Mouse (Mus musculus): ENCODE results near the gene Ehd4. TPM values are rescaled to one million over a fixed set of nuclear protein-coding genes. Genes with fewer than 3 reads are reported as not detected.
A peak's percentile ranks its signal among the peaks of the same experiment; 100 is the strongest.

Gene Ehd4
- polyA plus RNA-seq, 1 experiment from 2014 or later, result 336 TPM

DNA sequence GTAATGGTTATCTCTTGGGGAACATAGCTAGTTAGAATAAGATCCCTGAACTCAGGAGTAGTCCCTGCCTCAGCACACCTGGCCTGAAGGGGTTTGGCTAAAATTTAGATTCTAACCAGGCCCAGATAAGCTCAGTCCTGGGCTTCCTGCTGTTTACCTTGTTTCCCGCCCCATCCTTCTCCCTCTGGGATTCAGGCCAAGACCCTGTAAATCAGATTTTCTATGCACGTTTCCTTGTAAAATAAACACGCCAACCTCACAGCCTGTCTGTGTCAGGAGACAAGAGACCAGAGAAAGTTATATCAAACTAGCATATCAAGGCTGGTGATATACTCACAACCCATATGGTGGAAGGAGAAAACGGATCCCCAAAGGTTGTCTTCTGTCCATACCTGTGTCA lies 42.8 kb downstream of the Ehd4 start:
- Histone ChIP-seq H3K4me3 (ENCODE audit: inconsistent target) (no peak overlapping the region), H3K36me3 (ENCODE audit: inconsistent target) (peaks cover 51% of the 10 kb centered on the region), H3K27ac (peak overlapping the region; percentile 52), H3K79me2 (ENCODE audit: inconsistent target) (peaks cover 100% of the 10 kb centered on the region)
- WGBS (ENCODE audit: missing documents), result 92% methylated on average over 4 of the region's 4 CpGs

DNA sequence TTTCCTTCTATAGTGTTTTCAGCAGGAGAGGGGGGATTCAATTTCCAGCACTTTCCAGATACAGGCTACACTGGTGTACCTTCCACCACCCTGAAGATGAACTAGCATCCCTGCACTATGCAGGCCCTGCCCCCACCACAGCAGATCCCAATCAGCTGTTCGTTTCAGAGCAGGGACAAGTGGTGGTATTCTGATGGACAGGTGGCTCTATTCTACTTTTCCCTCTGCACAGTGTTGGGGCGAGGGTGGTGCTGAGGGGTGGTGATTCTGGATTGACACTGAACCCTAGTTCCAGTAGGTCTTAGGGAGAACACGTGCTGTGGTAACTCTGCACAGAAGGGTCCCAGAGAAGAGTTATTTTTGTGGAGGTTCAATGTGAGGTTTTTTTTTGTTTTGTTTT lies 43.2 kb downstream of the Ehd4 start:
- peak overlapping the region; percentile 52 for H3K27ac ChIP-seq
- WGBS (ENCODE audit: missing documents), result 91% methylated on average over 3 of the region's 3 CpGs
- H3K79me2 ChIP-seq (ENCODE audit: inconsistent target), result peaks cover 100% of the 10 kb centered on the region
- no peak overlapping the region for H3K4me3 ChIP-seq (ENCODE audit: inconsistent target)
- peaks cover 51% of the 10 kb centered on the region for H3K36me3 ChIP-seq (ENCODE audit: inconsistent target)

- H3K4me3 ChIP-seq (ENCODE audit: inconsistent target), result no peak overlapping the region
- peaks cover 44% of the 10 kb centered on the region for H3K36me3 ChIP-seq (ENCODE audit: inconsistent target)
- peaks cover 100% of the 10 kb centered on the region for H3K79me2 ChIP-seq (ENCODE audit: inconsistent target)
- 88% methylated on average over 4 of the region's 4 CpGs for WGBS (ENCODE audit: missing documents)
- no peak overlapping the region for H3K27ac ChIP-seq
Observed at GRCm38 (mm10) chr2:120108077-120108476, 46.3 kb downstream of the Ehd4 start.

DNA sequence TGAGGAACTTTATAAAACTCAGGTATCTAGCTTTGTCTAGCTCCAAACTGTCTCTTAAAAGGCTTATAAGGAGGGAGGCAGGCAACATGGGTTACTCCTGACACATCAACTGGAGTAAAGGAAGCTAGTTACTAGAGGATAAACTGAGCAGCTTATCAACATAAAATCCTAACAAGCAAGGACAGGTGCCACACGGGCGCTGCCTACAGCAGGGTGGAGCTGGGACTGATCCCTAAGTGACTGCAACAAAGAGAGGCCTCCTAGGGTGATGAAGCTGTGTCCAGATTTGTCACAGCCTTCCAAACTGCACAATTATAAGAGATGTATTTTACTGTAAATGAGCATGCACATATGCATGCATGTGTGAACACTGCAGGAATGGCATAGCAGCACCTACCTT lies 47.0 kb downstream of the Ehd4 start:
- Histone ChIP-seq H3K4me3 (ENCODE audit: inconsistent target) (no peak overlapping the region), H3K27ac (no peak overlapping the region), H3K79me2 (ENCODE audit: inconsistent target) (peaks cover 100% of the 10 kb centered on the region), H3K36me3 (ENCODE audit: inconsistent target) (peaks cover 51% of the 10 kb centered on the region)
- WGBS (ENCODE audit: missing documents), result 93% methylated on average over 2 of the region's 2 CpGs

GRCm38 (mm10) chr2:120106397-120106973 lies 47.9 kb downstream of the Ehd4 start:
- WGBS (ENCODE audit: missing documents), result 92% methylated on average over 8 of the region's 8 CpGs
- peaks cover 100% of the 10 kb centered on the region for H3K79me2 ChIP-seq (ENCODE audit: inconsistent target)
- peaks cover 60% of the 10 kb centered on the region for H3K36me3 ChIP-seq (ENCODE audit: inconsistent target)
- H3K4me3 ChIP-seq (ENCODE audit: inconsistent target), result no peak overlapping the region
- H3K27ac ChIP-seq, result no peak overlapping the region

DNA sequence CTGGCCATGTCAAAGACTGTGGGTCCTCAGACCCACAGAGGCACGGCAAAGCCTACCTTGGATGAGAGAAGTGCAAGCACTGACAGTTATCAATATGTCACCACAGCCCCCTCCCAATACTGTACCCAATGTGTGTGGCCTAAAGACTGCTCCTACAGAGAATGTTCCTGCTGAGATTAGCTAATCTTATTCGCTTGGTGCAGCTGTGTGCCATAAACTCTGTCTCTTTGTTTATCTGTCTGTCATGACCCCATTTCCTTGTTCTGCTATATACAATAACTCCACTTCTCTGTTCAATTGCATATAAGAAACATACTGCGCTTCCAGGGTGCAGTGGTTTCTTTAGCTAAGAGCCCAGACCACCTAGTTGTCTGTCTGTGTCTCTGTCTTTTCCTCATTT lies 48.5 kb downstream of the Ehd4 start:
- 100% methylated on average over 3 of the region's 3 CpGs for WGBS (ENCODE audit: missing documents)
- peaks cover 65% of the 10 kb centered on the region for H3K36me3 ChIP-seq (ENCODE audit: inconsistent target)

GRCm38 (mm10) chr2:120102881-120103280 lies 51.5 kb downstream of the Ehd4 start:
- 91% methylated on average over 6 of the region's 6 CpGs for WGBS (ENCODE audit: missing documents)
- Histone ChIP-seq H3K36me3 (ENCODE audit: inconsistent target) (peaks cover 56% of the 10 kb centered on the region; the same call in 1 of the 2 replicates), H3K79me2 (ENCODE audit: inconsistent target) (peaks cover 85% of the 10 kb centered on the region), H3K4me3 (ENCODE audit: inconsistent target) (no peak overlapping the region), H3K27ac (no peak overlapping the region)

More for the DNA sequence above, 48.5 kb downstream of the Ehd4 start:
- no peak overlapping the region for H3K4me3 ChIP-seq (ENCODE audit: inconsistent target)
- peaks cover 98% of the 10 kb centered on the region for H3K79me2 ChIP-seq (ENCODE audit: inconsistent target)
- no peak overlapping the region for H3K27ac ChIP-seq

DNA sequence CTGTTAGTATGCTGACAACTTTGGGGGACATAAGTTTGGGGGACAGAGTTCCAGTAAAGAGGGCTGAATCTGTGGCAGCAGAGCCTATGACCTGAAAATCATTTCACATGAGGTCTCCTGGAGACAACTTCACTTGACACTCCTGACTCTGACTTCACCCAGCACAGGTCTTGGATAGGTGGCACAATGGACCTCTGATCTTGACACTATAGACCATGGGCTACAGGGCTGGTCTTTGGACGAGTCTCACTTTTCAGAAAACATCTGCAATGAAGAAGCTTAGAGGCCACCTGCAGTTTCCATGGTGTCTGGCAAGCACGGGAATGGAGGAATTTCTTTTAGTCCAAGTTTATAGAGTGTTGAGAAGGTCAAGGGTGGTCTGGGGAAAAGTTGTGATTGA lies 52.0 kb downstream of the Ehd4 start:
- no peak overlapping the region for H3K4me3 ChIP-seq (ENCODE audit: inconsistent target)
- peaks cover 85% of the 10 kb centered on the region for H3K79me2 ChIP-seq (ENCODE audit: inconsistent target)
- peaks cover 60% of the 10 kb centered on the region for H3K36me3 ChIP-seq (ENCODE audit: inconsistent target)
- 89% methylated on average over 2 of the region's 2 CpGs for WGBS (ENCODE audit: missing documents)
- peak overlapping the region; percentile 85 for H3K27ac ChIP-seq

GRCm38 (mm10) chr2:120101961-120102360 lies 52.4 kb downstream of the Ehd4 start:
- peaks cover 65% of the 10 kb centered on the region for H3K36me3 ChIP-seq (ENCODE audit: inconsistent target)
- peak overlapping the region; percentile 85 for H3K27ac ChIP-seq
- WGBS (ENCODE audit: missing documents), result 95% methylated on average over 11 of the region's 11 CpGs

DNA sequence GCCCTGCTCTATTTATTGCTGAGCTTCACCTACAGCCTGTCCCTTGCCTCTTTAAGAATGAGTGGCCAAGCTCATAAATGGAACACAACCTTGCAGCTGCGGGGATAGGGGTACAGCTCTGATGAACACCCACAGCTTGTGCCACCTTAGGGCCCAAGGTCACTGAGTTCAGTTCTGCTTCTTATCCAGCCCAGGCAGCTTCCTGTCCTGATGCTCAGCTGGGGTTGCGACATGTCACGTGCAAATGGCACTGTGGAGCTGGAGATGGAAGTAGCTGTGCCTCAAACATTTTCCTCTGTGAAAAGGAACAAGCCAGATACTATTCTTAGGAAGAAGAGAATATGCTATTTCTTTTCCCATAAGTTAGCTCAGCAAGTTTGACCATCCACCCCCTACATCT lies 54.5 kb downstream of the Ehd4 start:
- H3K27ac ChIP-seq, result peak overlapping the region; percentile 85
- peaks cover 64% of the 10 kb centered on the region for H3K36me3 ChIP-seq (ENCODE audit: inconsistent target)
- WGBS (ENCODE audit: missing documents), result 0% methylated on average over 3 of the region's 3 CpGs
- H3K79me2 ChIP-seq (ENCODE audit: inconsistent target), result peaks cover 84% of the 10 kb centered on the region
- no peak overlapping the region for H3K4me3 ChIP-seq (ENCODE audit: inconsistent target)

More at GRCm38 (mm10) chr2:120101961-120102360, 52.4 kb downstream of the Ehd4 start:
- Histone ChIP-seq H3K79me2 (ENCODE audit: inconsistent target) (peaks cover 85% of the 10 kb centered on the region), H3K4me3 (ENCODE audit: inconsistent target) (no peak overlapping the region)

DNA sequence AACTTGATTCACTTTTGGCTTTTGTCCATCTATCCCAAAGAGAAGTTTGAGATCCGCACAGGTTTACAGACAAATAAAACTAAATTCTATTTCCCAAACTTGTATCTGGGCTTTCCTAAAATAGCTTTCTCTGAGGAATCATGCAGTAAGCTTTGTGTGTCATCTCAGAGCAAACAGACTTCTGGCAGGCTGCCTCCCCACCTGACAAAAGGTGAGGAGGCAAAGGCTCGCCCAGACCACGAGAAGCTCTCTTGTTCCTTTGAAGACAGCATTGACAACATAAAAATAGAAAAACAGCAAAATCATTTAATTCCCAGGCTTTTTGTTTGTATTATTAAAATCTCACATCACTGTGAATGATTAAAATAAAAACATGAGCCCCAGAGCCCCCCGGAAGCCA lies 55.1 kb downstream of the Ehd4 start:
- no peak overlapping the region for H3K4me3 ChIP-seq (ENCODE audit: inconsistent target)
- WGBS (ENCODE audit: missing documents), result 94% methylated on average over 4 of the region's 4 CpGs
- peaks cover 82% of the 10 kb centered on the region for H3K79me2 ChIP-seq (ENCODE audit: inconsistent target)
- peak overlapping the region; percentile 85 for H3K27ac ChIP-seq
- peaks cover 60% of the 10 kb centered on the region for H3K36me3 ChIP-seq (ENCODE audit: inconsistent target)

DNA sequence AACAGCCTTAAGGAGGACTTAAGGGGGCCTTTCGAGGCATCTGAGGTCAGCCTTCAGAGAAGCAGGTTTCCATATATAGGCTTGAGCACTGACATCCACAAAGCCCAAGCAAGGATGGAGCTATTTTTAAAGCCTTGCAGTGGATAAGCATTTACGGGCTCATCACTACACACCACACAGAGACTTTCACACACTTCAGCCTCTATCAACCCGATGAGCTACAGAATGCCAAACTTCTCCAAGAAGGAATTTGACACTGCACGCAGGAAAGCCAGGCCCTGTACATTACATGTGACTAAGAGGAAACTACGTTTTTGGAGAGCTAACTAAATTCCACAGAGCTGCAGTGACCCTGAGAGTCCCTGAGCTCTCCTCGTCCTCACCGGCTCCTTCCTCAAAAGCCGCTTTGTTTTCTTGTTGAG lies 55.6 kb downstream of the Ehd4 start:
- WGBS (ENCODE audit: missing documents), result 66% methylated on average over 8 of the region's 8 CpGs
- Histone ChIP-seq H3K4me3 (ENCODE audit: inconsistent target) (no peak overlapping the region), H3K36me3 (ENCODE audit: inconsistent target) (peaks cover 61% of the 10 kb centered on the region), H3K27ac (peak overlapping the region; percentile 85), H3K79me2 (ENCODE audit: inconsistent target) (peaks cover 82% of the 10 kb centered on the region)

DNA sequence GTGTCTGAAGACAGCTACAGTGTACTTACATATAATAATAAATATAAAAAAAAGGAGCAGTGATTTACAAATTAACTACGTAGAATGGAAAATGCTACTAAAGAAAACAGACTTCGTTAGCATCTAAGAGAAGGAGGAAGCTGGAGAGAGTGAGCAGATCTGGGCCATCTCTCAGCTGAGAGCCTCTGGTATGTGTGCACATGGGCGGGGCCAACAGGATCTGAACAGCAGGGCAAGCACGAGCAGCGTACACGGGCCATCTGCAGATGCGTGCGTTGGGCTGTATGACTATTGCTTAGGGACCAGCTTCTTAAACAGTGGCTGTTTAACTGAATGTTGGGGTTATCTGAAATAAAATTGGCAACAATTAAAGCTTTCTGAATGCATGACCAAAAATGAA lies 56.5 kb downstream of the Ehd4 start:
- peak overlapping the region; percentile 85 for H3K27ac ChIP-seq
- no peak overlapping the region for H3K4me3 ChIP-seq (ENCODE audit: inconsistent target)
- H3K79me2 ChIP-seq (ENCODE audit: inconsistent target), result peaks cover 82% of the 10 kb centered on the region
- peaks cover 65% of the 10 kb centered on the region for H3K36me3 ChIP-seq (ENCODE audit: inconsistent target)
- WGBS (ENCODE audit: missing documents), result 84% methylated on average over 8 of the region's 8 CpGs

GRCm38 (mm10) chr2:120096711-120097110 lies 57.7 kb downstream of the Ehd4 start:
- WGBS (ENCODE audit: missing documents), result 92% methylated on average over 6 of the region's 6 CpGs
- peaks cover 77% of the 10 kb centered on the region for H3K79me2 ChIP-seq (ENCODE audit: inconsistent target)
- peaks cover 65% of the 10 kb centered on the region for H3K36me3 ChIP-seq (ENCODE audit: inconsistent target)
- H3K27ac ChIP-seq, result peak overlapping the region; percentile 85
- no peak overlapping the region for H3K4me3 ChIP-seq (ENCODE audit: inconsistent target)

GRCm38 (mm10) chr2:120096191-120096590 lies 58.2 kb downstream of the Ehd4 start:
- H3K36me3 ChIP-seq (ENCODE audit: inconsistent target), result peaks cover 65% of the 10 kb centered on the region

GRCm38 (mm10) chr2:120095171-120095570 lies 59.2 kb downstream of the Ehd4 start:
- WGBS (ENCODE audit: missing documents), result 95% methylated on average over 3 of the region's 4 CpGs
- peaks cover 73% of the 10 kb centered on the region for H3K36me3 ChIP-seq (ENCODE audit: inconsistent target)

More at GRCm38 (mm10) chr2:120096191-120096590, 58.2 kb downstream of the Ehd4 start:
- H3K4me3 ChIP-seq (ENCODE audit: inconsistent target), result no peak overlapping the region
- H3K27ac ChIP-seq, result peak overlapping the region; percentile 85
- 76% methylated on average over 8 of the region's 8 CpGs for WGBS (ENCODE audit: missing documents)
- H3K79me2 ChIP-seq (ENCODE audit: inconsistent target), result peaks cover 72% of the 10 kb centered on the region

More at GRCm38 (mm10) chr2:120095171-120095570, 59.2 kb downstream of the Ehd4 start:
- H3K79me2 ChIP-seq (ENCODE audit: inconsistent target), result peaks cover 70% of the 10 kb centered on the region
- H3K4me3 ChIP-seq (ENCODE audit: inconsistent target), result no peak overlapping the region
- H3K27ac ChIP-seq, result peak overlapping the region; percentile 85

Measured in macrophage (primary cell).